Mouse (Mus musculus) thymus, postnatal 25 days (tissue): ENCODE results near the gene Myo18b.

Experiments
- DNase-seq: peaks from one replicate; pipeline ENCODE4 v3.0.0; 2022

The Myo18b gene

GRCm38 (mm10) chr5:112665661-112666060, 230.5 kb downstream of the Myo18b start:
- DNase-seq, result no peak

- no peak for DNase-seq
Measured at GRCm38 (mm10) chr5:112663701-112664100, 232.5 kb downstream of the Myo18b start.

DNA sequence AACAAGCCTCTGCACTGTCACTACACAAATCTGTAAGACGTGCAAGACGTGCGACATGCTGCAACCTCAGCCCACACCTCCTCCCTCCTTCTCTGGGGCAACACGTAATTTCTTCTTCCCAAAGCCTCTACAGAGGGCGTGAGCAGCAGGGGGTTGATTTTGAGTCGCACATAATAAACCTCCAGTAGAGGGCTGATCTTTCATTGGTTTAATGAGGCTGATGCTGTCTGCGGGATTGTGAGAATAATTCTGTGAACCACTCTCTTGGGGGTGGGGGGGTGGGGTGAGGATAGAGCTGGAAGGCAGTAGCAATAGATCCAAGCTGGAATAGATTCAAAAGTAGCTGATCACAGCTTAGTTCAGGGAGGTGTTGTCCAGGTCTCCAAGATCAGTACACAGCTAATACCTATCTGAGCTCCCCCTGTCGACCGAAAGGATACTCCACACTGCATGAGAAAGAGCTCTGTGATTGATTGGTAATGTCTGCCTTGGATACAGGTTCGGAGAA, 235.2 kb downstream of the Myo18b start:
- no peak for DNase-seq

DNA sequence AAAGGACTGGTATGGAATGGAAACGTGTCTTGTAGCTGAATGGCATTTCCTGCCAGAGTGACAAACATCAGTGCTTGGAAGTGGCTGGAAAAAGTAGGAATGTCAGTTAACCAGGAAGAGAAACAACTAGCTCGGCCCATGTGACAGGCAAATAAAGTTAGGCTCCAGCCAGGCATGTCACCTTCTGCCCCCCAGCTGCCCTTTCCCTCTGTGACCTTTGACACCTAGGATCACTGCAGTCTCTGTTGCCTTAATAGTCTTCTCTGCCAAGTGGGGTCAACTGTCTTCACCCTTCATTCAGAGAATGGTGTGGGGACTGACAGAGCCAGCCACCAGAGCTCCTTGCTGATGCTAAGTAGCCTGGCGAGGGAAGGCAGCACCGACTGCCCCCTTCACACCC, 236.9 kb downstream of the Myo18b start:
- DNase-seq, result no peak

DNA sequence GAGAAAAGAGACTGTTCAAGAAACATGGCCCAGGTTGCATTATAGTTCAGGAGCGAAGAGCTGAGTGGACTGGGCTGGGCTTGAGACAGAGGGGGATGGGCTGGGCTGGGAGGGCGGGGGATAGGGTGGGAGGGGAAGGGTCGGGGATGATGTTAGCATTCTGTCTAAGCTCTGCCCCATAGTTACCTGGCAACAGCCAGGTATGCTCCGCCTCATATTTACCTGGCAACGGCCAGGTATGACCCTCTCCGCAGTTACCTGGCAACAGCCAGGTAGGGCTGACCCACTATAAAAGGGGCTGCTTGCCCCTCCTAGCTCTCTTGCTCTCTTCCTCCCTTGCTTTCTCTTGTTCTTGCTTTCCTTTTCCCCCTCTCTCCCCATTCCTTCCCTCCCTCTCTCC, 239.4 kb downstream of the Myo18b start:
- DNase-seq, result no peak

GRCm38 (mm10) chr5:112655986-112656541, 240.1 kb downstream of the Myo18b start:
- no peak for DNase-seq

DNA sequence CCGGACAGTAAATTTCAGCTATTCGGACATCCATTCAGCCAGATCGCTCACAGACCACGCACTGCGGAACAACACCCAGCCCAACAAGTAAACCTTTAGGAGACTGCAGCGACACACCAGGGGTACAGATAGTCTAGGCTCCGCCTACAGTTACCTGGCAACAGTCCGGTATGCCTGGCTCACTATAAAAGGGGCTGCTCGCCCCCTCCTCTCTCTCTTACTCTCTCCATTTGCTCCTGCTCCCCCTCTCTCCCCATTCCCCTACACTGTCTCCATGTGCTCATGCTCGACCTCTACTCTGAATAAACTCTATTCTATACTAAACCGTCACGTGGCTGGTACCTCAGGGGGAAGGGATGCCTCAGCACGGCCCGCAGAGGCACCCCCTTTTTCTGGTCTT, 240.6 kb downstream of the Myo18b start:
- DNase-seq, result no peak

DNA sequence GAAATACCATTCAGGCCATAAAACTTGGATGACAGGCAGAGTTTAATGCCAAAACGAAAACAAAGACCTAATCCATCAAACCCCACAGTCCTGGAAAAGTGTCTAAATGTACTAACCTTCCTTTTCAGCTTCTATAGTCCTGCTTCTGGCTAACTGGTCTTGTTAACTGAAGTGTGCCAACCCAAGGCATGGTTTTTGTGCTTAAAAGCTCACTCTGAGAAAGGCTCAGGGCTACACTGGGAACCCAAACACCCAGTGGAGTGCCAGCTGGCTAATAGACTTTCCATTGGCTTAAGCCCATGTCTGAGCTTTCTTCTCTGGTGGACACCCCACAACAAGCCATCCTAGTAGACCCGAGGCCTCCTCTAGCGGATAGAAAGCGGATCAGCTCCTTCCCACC, 244.1 kb downstream of the Myo18b start:
- no peak for DNase-seq

- DNase-seq, result no peak
Measured at GRCm38 (mm10) chr5:112649164-112649702, 246.9 kb downstream of the Myo18b start.

- DNase-seq, result no peak
Measured at GRCm38 (mm10) chr5:112646871-112647270, 249.3 kb downstream of the Myo18b start.

GRCm38 (mm10) chr5:112645535-112645934, 250.6 kb downstream of the Myo18b start:
- no peak for DNase-seq

DNA sequence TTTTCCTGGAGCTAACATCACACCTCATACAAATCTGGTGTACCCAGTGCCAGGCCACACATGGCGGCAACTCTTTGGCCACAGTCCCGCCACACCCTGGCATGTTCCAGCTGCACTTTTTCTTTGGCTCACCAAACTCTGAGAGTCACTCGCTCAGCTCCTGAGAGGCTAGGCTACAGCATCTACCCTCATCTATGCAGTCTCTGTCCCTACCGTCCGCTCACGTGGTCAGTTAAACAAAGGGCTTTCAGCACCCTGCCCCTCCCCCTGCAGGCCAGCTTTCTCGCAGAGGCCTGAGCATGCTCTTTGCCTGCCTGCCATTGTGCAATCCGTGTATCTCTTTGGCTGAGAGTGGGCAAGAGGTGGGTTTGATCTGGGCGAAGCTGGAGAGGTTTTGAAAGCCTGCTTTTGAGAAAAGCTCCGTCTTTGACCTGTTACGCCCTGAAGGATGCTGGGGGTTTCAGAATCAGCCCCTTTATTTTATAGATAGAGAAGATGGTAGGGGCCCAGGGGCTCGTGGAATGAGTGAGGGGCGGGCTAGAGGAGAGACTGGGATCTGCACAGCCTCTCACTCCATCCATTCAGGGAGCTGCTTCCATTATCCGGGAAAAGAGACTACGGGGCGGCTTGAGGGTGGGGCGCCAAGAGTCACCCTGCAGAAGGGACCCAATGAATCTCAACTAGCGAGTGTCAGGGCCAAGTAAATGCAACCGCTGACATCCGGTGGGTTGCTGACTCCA, 252.5 kb downstream of the Myo18b start:
- no peak for DNase-seq

GRCm38 (mm10) chr5:112642731-112643130, 253.4 kb downstream of the Myo18b start:
- peak; percentile 2 for DNase-seq

DNA sequence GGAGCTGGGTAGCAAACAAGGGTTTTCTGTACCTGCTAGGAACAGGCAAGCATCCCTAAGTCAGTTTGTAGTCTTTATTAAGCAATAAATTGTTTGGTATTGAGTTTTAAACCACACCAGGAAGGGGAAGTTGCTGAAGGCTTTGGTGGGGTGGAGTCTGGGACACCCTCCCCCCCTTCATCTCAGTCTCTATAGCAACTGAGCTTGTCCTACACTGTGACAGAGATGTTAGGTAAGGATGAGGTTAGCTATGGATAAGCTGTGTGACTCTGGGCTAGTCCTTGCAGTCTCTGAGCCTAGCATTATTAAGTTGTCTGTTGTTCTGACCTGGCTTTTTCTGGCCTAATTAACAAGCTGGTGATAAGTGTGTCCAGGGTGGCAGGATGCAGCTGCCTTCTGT, 254.4 kb downstream of the Myo18b start:
- no peak for DNase-seq

- DNase-seq, result no peak
Measured at GRCm38 (mm10) chr5:112641131-112641530, 255.0 kb downstream of the Myo18b start.

GRCm38 (mm10) chr5:112640651-112641050, 255.5 kb downstream of the Myo18b start:
- no peak for DNase-seq
